Mouse (Mus musculus): Measurements from ENCODE around the gene Gabrp.
A peak's percentile ranks its signal among the peaks of the same experiment; 100 is the strongest.

Gene Gabrp

DNA sequence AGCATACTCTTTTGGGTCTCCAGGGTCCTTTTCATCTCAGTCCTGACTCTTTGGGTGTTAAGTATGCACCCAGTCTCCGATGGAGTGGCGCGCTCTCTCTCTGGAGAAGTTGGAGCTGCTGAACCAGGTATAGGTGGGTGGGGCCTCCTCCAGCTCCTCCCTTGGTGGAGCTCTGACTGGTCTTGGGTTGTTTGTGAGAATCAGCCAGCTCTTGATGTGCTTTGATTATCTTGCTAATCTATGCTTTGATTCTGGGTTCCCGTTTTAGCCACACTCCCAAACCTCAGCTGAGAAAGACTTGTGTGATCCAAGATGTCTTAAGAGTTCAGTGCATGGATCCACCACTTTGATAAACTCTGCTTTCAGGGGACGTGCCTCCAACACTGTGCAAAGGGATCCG lies at the start of gene Gabrp:
TSS of gene Gabrp (minus strand) at position 101 of the 400 bp plus-strand sequence.
- DNase-seq (ENCODE audit: low spot score) = no peak

GRCm38 (mm10) chr11:33627136-33627742 lies 48.5 kb upstream of the Gabrp start:
- DNase-seq (ENCODE audit: low spot score) = no peak

GRCm38 (mm10) chr11:33614218-33614617 lies 35.5 kb upstream of the Gabrp start:
- peak; percentile 65 for DNase-seq (ENCODE audit: low spot score)

DNA sequence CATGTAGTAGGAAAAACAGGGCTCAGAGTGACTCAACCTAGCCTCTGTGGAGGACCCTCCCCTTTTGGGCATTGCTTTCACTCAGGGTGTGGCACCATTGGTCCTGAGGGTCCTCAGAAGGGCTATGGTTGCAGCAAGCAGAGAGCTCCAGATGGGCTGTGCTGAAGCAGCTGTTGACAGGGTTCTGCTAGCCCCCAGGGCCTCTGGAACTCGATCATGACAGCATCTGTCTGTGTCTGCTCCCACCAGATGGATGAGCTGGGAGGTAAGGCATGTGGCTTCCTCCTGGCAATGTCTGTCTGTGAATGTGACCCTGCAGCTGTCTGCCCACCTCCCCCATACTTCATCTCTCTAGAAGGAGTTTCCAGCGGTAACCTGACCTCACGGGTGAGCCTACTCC lies 29.0 kb upstream of the Gabrp start:
- no peak for DNase-seq (ENCODE audit: low spot score)

DNA sequence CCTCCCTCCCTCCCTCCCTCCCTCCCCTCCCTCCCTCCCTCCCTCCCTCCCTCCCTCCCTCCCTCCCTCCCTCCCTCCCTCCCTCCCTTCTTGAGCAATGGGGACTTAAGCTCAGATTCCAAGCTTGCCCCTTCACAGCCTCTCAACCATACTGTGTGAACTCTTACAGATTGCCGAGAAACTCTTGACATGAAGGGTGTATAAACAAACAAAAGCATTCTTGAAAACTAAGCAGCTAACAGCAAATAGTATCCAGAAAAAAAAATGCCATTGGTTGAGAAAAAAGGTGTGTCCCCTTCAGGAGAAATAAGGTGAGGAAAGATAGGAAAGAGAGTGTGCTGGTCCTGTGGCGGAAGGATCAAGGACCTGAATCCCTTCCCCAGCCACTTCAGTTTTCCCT lies 24.4 kb upstream of the Gabrp start:
- no peak for DNase-seq (ENCODE audit: low spot score)

DNA sequence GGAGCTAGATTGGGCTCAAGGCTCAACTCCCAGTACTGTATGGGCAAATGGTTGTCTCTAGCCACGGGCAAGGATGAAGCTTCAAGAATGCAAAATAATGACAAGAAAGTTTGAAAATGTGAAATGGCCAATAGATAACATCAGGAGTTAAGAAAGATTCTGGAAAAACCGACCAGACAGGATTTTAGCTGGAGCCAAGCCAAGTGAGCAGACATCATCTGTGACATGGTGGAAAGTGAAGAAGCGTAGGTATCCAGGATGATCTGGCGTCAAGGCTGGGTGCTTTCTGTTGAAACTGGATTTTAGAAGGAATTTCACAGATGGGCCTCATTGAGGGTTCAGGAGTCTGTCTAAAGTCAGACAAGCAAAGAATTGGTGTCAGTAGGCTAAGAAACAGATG lies 20.2 kb upstream of the Gabrp start, which contains the start of gene D130052B06Rik:
TSS of gene D130052B06Rik (plus strand) at position 317 of the 400 bp plus-strand sequence.
- DNase-seq (ENCODE audit: low spot score) = peak; percentile 14

GRCm38 (mm10) chr11:33596655-33597054 lies 17.9 kb upstream of the Gabrp start:
- no peak for DNase-seq (ENCODE audit: low spot score)

DNA sequence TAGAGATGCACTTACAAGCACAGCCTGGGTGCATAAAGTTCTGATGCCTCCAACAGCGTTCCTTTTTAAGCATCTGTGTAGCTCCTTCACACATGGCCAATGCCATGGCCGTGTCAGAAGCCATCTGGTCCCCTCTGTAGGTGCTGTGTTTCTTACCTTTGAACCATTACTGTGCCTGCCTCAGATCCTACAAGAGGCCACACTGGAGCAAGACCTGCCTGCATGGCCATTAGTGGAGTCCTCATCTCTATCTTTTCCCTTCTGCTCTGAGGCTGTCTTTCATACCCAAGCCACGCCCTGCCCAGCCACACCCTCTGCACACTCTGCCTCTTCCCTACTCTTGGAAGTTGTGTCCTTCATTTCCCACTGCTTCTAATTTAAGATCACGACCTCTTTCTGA lies 14.1 kb upstream of the Gabrp start:
- no peak for DNase-seq (ENCODE audit: low spot score)

DNA sequence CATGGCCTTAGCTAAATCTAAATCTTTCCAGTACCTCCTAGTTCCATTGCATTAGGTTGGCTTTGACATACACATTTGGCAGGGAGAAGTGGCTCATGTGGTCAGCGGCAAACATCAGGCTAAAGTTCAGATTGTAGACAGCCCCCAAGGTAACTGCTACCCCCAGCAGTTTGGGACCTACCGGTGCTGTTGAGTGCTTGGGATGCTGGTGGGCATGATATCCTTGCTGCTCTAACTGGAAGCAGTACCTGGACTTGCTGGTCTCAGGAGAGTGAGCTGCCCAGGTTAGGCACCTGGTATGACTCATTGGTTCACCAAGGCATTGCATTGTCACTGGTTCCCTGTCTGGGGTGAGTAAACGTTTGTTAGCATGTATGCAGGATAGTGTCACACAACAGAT lies 12.0 kb upstream of the Gabrp start:
- DNase-seq (ENCODE audit: low spot score) = no peak

- no peak for DNase-seq (ENCODE audit: low spot score)
These were observed 7.9 kb upstream of the Gabrp start for GRCm38 (mm10) chr11:33586614-33587013.

DNA sequence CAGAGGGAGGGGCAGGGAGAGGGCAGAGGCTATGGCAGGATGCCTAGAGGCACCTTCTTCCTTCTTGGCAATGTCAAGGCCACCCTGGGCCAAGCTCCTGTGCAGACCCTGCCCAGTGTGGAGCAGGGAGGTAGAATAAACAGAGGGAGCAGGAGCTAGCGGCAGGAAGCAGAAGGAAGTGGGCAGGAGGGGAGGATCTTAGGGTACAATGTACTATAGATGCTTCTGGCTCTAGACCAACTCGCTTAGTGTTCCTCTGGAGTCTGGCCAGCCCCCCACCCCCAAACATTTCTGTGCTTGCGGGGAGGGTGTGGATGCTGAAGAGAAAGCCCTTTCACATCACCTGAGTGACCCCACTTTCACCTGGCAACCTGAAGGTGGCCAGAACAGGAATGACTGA lies 862 bp upstream of the Gabrp start:
- DNase-seq (ENCODE audit: low spot score) = no peak

DNA sequence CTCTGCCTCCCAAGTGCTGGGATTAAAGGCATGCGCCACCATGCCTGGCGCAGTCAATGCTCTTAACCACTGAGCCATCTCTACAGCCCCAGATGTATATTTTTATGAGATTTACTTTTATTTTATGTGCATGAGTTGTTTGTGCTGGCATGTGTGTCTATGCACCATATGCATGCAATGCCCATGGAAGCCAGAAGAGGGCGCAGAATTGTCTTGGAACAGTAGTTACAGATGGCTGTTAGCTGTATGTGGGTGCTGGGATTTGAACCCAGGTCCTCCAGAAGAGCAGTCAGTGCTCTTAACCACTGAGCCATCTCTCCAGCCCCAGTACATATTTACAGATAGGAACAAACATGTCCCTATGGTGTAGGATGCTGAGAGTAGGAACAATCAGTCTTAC lies 3.8 kb downstream of the Gabrp start:
- no peak for DNase-seq (ENCODE audit: low spot score)

GRCm38 (mm10) chr11:33570413-33570812 lies 8.3 kb downstream of the Gabrp start:
- no peak for DNase-seq (ENCODE audit: low spot score)

DNA sequence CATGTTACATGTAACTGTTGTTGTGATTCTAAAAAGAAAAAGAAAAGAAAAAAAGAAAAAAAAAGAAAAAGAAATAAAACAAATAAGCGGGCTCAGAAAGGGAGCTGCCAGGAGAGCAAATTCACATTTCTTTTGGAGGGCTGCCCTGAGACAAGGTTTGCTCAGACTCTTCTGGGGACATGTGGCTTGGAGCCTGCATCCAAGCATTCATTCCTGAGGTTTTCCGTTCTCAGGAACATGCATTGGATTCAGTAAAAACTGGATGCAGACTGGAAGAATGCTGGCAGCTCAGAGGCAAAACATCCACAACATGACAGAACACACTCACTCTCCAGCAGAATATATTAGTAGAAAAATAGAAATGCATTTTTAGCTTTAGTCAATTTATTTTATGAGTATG lies 14.8 kb downstream of the Gabrp start:
- DNase-seq (ENCODE audit: low spot score) = no peak

DNA sequence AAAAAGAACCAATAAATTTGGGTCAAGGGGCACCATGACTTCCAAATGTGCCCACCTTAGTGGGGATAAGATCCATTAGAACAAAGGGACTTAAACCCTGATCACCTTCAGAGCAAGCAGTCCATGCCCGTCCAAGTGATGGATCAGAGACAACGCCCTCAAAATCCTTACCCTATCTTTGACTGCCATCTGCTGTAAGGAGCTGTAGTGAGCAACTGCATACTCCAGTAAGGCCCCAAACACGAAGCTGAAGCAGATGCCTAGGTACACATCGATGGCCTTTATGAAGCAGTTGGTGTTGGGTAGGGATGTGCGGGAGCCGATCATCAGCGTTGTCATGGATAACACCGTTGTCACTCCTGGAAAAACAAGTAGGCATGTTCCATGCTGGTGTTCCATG lies 24.6 kb downstream of the Gabrp start:
- DNase-seq (ENCODE audit: low spot score) = no peak

- DNase-seq (ENCODE audit: low spot score) = no peak
These were observed 27.7 kb downstream of the Gabrp start for GRCm38 (mm10) chr11:33550861-33551560.

GRCm38 (mm10) chr11:33547386-33547785 lies 31.4 kb downstream of the Gabrp start:
- no peak for DNase-seq (ENCODE audit: low spot score)

- DNase-seq (ENCODE audit: low spot score) = no peak
These were observed 33.8 kb downstream of the Gabrp start for GRCm38 (mm10) chr11:33544945-33545344.

DNA sequence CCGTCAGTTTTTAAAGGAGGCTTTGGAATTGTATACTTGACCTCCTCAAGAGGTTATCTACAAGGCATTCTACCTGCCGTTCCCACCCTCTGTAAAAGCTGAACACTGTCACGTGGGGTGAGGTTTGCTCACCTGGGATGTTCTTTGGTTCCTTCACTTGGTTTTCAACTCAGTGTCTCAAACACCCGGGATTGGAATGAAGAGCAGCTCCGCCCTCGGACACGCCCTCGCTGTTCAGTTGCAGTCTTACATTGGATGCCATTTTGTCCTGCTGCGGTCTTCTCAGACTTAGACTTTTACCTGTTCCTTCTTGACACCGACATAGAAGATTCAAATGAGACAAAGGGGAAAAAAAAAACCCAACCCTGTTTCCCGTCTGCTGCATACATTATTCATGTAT lies 34.6 kb downstream of the Gabrp start:
- DNase-seq (ENCODE audit: low spot score) = no peak

- DNase-seq (ENCODE audit: low spot score) = no peak
These were observed 41.2 kb downstream of the Gabrp start for GRCm38 (mm10) chr11:33537390-33538125.

GRCm38 (mm10) chr11:33536636-33537035 lies 42.1 kb downstream of the Gabrp start:
- DNase-seq (ENCODE audit: low spot score) = no peak

- no peak for DNase-seq (ENCODE audit: low spot score)
These were observed 44.2 kb downstream of the Gabrp start for GRCm38 (mm10) chr11:33534541-33534940.

GRCm38 (mm10) chr11:33533577-33533976 lies 45.2 kb downstream of the Gabrp start:
- no peak for DNase-seq (ENCODE audit: low spot score)

All from urinary bladder, postnatal 25 days (tissue).